Mouse (Mus musculus) liver, embryonic 14.5 days (tissue): ENCODE data around the gene Gmfg. TPM values are rescaled to one million over a fixed set of nuclear protein-coding genes. Genes with fewer than 3 reads are reported as not detected.

Experiments used
- ATAC-seq: fragments of 200-750 bp; cut with Nextera tagmentation; 2 replicates; pipeline ENCODE4 v1.8.0; 2017; ENCODE audit warnings: moderate number of reproducible peaks, mild to moderate bottlenecking, moderate library complexity; ENCODE audit not compliant: insufficient read depth
- DNase-seq, 3 experiments: peaks; one replicate each; pipeline ENCODE4 v3.0.0-alpha.2; 2012 to 2013; ENCODE audit warnings: low read depth in 3 of 3, low spot score in 3 of 3
- H3K27ac ChIP-seq: fragments of 300-500 bp; sonication (generic); 2 replicates; pipeline ENCODE4 v1.5.1; 2014; ENCODE audit warnings: moderate library complexity, mild to moderate bottlenecking, control low read depth, inconsistent platforms
- H3K27me3 ChIP-seq: fragments of 300-500 bp; sonication (generic); 2 replicates; pipeline ENCODE4 v1.6.1; 2014; ENCODE audit warnings: mild to moderate bottlenecking, low read length, moderate library complexity; ENCODE audit not compliant: control insufficient read depth, insufficient read depth
- H3K36me3 ChIP-seq: fragments of 300-500 bp; sonication (generic); replicated peaks from 2 replicates; pipeline ENCODE4 v1.6.1; 2014; ENCODE audit warnings: low read depth; ENCODE audit not compliant: control insufficient read depth, insufficient read depth
- H3K4me1 ChIP-seq, 2 experiments: fragments of 200-500 bp in 1 of 2; fragments of 300-500 bp in 1 of 2; sonication (generic) in 1 of 2; replicated peaks; 2 replicates each; pipeline ENCODE4 v1.6.1; 2012 to 2014; ENCODE audit warnings: antibody characterized with exemption in 1 of 2, inconsistent platforms in 1 of 2, low read length in 1 of 2; ENCODE audit not compliant: control insufficient read depth in 2 of 2, insufficient read depth in 2 of 2
- H3K4me2 ChIP-seq: fragments of 300-500 bp; sonication (generic); 2 replicates; pipeline ENCODE4 v1.6.1; 2014; ENCODE audit warnings: low read depth, mild to moderate bottlenecking, control low read depth, moderate library complexity
- H3K4me3 ChIP-seq, 2 experiments: fragments of 200-500 bp in 1 of 2; fragments of 300-500 bp in 1 of 2; sonication (generic) in 1 of 2; 2 replicates each; pipeline ENCODE4 v1.5.1; 2012 to 2014; ENCODE audit warnings: low read depth in 2 of 2, low read length in 2 of 2, mild to moderate bottlenecking in 2 of 2, control low read depth in 1 of 2, inconsistent platforms in 1 of 2, moderate library complexity in 1 of 2; ENCODE audit not compliant: insufficient read depth in 1 of 2
- H3K9ac ChIP-seq: fragments of 300-500 bp; sonication (generic); replicated peaks from 2 replicates; pipeline ENCODE4 v1.6.1; 2014; ENCODE audit warnings: mild to moderate bottlenecking, control low read depth, moderate library complexity
- H3K9me3 ChIP-seq: fragments of 300-500 bp; sonication (generic); 2 replicates; pipeline ENCODE4 v1.6.1; 2016; ENCODE audit warnings: low read length, mixed read lengths; ENCODE audit not compliant: control insufficient read depth
- CTCF ChIP-seq: IDR thresholded peaks from 2 replicates; pipeline ENCODE4 v1.5.1; 2016; ENCODE audit warnings: antibody characterized with exemption, low read depth, control low read depth
- EP300 ChIP-seq: IDR thresholded peaks from 2 replicates; pipeline ENCODE4 v1.6.1; 2016; ENCODE audit warnings: antibody characterized with exemption, low read depth
- WGBS: fragments of 180-500 bp; shearing (Covaris S2); extraction: QIAGEN DNeasy Blood & Tissue Kit; methylation state at CpG from one replicate; pipeline ENCODE4 v1.1.7; 2014; ENCODE audit not compliant: insufficient replicate concordance; 5-methylcytosine and 5-hydroxymethylcytosine counted together
- polyA plus RNA-seq, 2 experiments: library from polyadenylated mRNA; depleted of rRNA in 1 of 2; stranded (reverse) in 1 of 2; unstranded in 1 of 2; fragments of >200 nt; fragmentation: Nextera tagmentation in 1 of 2; extraction: Ambion mirVana in 1 of 2; gene quantifications; 2 replicates each; pipeline versions ENCODE4 v1.2.1 to v1.2.3; 2012 to 2014

Gene Gmfg
- polyA plus RNA-seq, 2 experiments, result 22.2 to 39.3 TPM

- WGBS, result 69% methylated on average over 5 of the region's 5 CpGs
- no peak overlapping the region for H3K9ac ChIP-seq
- H3K27me3 ChIP-seq, result no peaks in the 10 kb centered on the region
- DNase-seq (no peak), ATAC-seq (no peak)
- no peak overlapping the region for H3K4me3 ChIP-seq
- TF ChIP-seq CTCF (no peak), EP300 (no peak)
- H3K9me3 ChIP-seq, result no peaks in the 10 kb centered on the region
- no peak overlapping the region for H3K27ac ChIP-seq
- H3K36me3 ChIP-seq, result no peaks in the 10 kb centered on the region
- no peaks in the 10 kb centered on the region for H3K4me1 ChIP-seq
- no peak overlapping the region for H3K4me2 ChIP-seq
Observed at GRCm38 (mm10) chr7:28477363-28477762, 40.1 kb downstream of the Gmfg start.

GRCm38 (mm10) chr7:28478854-28479253 lies 41.6 kb downstream of the Gmfg start:
- ATAC-seq (no peak), DNase-seq (no peak)

GRCm38 (mm10) chr7:28482854-28483253 lies 45.6 kb downstream of the Gmfg start:
- Histone ChIP-seq H3K36me3 (no peaks in the 10 kb centered on the region), H3K9ac (no peak overlapping the region), H3K4me2 (no peak overlapping the region), H3K9me3 (no peaks in the 10 kb centered on the region), H3K27ac (no peak overlapping the region), H3K4me1 (no peaks in the 10 kb centered on the region; a peak in 1 of 4 replicates), H3K4me3 (no peak overlapping the region), H3K27me3 (peaks cover 1% of the 10 kb centered on the region; the same call in 1 of the 2 replicates)
- DNase-seq, result no peak
- 74% methylated on average over 11 of the region's 11 CpGs for WGBS
- TF ChIP-seq EP300 (no peak), CTCF (no peak)
- no peak for ATAC-seq

More at GRCm38 (mm10) chr7:28478854-28479253, 41.6 kb downstream of the Gmfg start:
- H3K9me3 ChIP-seq, result no peaks in the 10 kb centered on the region
- H3K4me1 ChIP-seq, result no peaks in the 10 kb centered on the region
- 6% methylated on average over 8 of the region's 8 CpGs for WGBS
- TF ChIP-seq EP300 (no peak), CTCF (no peak)
- no peaks in the 10 kb centered on the region for H3K36me3 ChIP-seq
- no peaks in the 10 kb centered on the region for H3K27me3 ChIP-seq
- H3K9ac ChIP-seq, result no peak overlapping the region
- H3K4me3 ChIP-seq, result no peak overlapping the region
- H3K27ac ChIP-seq, result no peak overlapping the region
- no peak overlapping the region for H3K4me2 ChIP-seq

GRCm38 (mm10) chr7:28484192-28484591 lies 46.9 kb downstream of the Gmfg start:
- DNase-seq, result no peak
- Histone ChIP-seq H3K36me3 (no peaks in the 10 kb centered on the region), H3K4me2 (no peak overlapping the region), H3K4me3 (no peak overlapping the region), H3K27ac (no peak overlapping the region), H3K9ac (no peak overlapping the region), H3K4me1 (no peaks in the 10 kb centered on the region; a peak in 1 of 4 replicates), H3K9me3 (no peaks in the 10 kb centered on the region), H3K27me3 (peaks cover 5% of the 10 kb centered on the region; the same call in 1 of the 2 replicates)
- ATAC-seq, result no peak
- TF ChIP-seq EP300, result no peak
- TF ChIP-seq CTCF, result no peak
- 32% methylated on average over 4 of the region's 4 CpGs for WGBS

GRCm38 (mm10) chr7:28488030-28488491 lies 50.8 kb downstream of the Gmfg start:
- no peak for ATAC-seq
- Histone ChIP-seq H3K27ac (no peak overlapping the region), H3K27me3 (peaks cover 5% of the 10 kb centered on the region; the same call in 1 of the 2 replicates), H3K36me3 (no peaks in the 10 kb centered on the region), H3K4me1 (no peaks in the 10 kb centered on the region; a peak in 1 of 4 replicates), H3K9ac (no peak overlapping the region), H3K4me2 (peak overlapping the region; percentile 1; the same call in 1 of the 2 replicates), H3K4me3 (no peak overlapping the region), H3K9me3 (no peaks in the 10 kb centered on the region)
- no peak for DNase-seq
- WGBS, result 10% methylated on average over 16 of the region's 16 CpGs
- TF ChIP-seq CTCF (no peak), EP300 (no peak)
